Mouse (Mus musculus) kidney, adult 9 months (tissue): Measurements from ENCODE around the gene Rcan2.

Source experiments
- DNase-seq: peaks from one replicate; pipeline ENCODE4 v3.0.0; 2022

Rcan2 gene

GRCm38 (mm10) chr17:44026378-44026777 is 225.2 kb downstream of the Rcan2 start:
- DNase-seq, result no peak

- no peak for DNase-seq
These were observed 225.6 kb downstream of the Rcan2 start for GRCm38 (mm10) chr17:44026786-44027185.

- DNase-seq, result no peak
These were observed 226.2 kb downstream of the Rcan2 start for GRCm38 (mm10) chr17:44027311-44027710.

GRCm38 (mm10) chr17:44029616-44030015 is 228.5 kb downstream of the Rcan2 start:
- DNase-seq, result peak; percentile 17

- peak; percentile 29 for DNase-seq
These were observed 229.8 kb downstream of the Rcan2 start for GRCm38 (mm10) chr17:44030776-44031587.

DNA sequence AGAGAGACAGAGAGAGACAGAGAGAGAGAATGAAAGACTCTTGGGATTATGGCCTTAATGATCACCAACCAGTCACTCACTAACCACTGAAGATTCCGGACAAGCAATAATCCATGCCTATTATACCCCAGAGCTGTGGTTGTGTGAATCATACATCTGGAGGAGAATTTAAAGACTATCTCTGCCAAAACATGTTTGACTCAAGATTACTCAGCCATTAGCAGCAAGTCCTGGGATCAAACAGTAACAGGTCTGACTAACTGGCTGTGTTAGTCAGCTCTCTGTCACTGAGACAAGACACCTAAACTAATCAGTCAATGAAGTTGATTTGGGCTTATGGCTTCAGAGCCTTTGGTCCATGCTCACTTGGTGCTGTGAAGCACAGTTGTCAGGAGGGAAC is 233.9 kb downstream of the Rcan2 start:
- DNase-seq, result no peak

DNA sequence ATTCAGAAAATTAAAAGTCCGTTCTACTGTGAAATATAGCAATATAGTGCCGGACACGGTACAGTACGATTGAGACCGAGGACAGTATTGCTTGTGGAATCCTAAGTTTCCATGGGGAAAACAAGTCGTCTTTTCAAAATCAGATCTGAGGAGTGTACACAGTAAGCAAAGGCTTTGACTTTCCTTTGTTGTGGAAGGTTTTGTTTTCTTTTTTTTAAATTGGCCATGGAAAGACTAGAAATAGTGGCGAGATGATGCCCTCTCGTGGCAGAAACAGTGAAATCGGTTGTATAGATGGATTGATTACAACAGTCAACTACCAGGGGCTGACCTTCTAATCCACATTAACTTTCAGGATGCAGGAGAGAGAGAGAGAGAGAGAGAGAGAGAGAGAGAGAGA is 237.5 kb downstream of the Rcan2 start:
- peak; percentile 40 for DNase-seq

GRCm38 (mm10) chr17:44040449-44040848 is 239.3 kb downstream of the Rcan2 start:
- DNase-seq, result no peak

- DNase-seq, result no peak
These were observed 241.2 kb downstream of the Rcan2 start for GRCm38 (mm10) chr17:44042301-44042700.

GRCm38 (mm10) chr17:44042861-44043260 is 241.7 kb downstream of the Rcan2 start:
- DNase-seq, result no peak

DNA sequence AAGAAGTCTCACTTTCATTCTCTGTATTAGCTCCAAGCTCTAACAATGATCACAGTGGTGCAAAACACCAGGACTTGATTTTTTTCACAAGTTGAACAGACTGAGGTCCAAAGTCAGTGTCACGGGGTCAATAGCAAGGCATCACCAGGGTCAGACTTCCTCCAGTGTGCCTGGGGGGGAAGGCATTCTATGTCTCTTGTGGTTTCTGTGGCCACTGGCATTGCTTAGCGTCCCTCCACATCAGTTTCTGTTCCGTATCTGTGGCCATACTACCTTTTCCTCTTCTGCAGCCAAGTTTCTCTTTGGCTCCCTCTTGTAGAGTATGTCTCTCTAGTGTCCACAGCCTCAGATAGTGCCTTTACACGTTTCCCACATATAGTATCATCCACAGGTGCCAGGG is 252.3 kb downstream of the Rcan2 start:
- peak; percentile 3 for DNase-seq

GRCm38 (mm10) chr17:44057123-44057522 is 256.0 kb downstream of the Rcan2 start:
- DNase-seq, result no peak

DNA sequence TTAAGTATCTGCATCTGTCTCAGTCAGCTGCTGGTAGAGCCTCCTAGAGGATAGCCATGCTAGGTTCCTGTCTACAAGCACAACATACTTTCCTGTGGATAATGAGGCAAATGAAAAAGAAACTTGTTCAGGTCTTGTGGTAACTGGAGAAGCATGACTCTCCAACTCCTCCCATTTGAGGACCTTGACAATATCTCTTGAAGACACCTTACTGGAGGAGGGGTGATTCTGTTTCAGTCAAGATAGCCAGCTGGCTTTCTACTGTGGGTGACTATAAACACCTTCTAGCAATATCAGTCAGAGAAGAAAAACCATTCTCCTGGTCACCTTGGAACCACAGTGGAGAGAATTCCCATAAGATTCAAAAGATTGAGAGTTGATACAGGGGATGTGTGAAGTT is 257.0 kb downstream of the Rcan2 start:
- no peak for DNase-seq

GRCm38 (mm10) chr17:44060781-44061180 is 259.6 kb downstream of the Rcan2 start:
- DNase-seq, result no peak

DNA sequence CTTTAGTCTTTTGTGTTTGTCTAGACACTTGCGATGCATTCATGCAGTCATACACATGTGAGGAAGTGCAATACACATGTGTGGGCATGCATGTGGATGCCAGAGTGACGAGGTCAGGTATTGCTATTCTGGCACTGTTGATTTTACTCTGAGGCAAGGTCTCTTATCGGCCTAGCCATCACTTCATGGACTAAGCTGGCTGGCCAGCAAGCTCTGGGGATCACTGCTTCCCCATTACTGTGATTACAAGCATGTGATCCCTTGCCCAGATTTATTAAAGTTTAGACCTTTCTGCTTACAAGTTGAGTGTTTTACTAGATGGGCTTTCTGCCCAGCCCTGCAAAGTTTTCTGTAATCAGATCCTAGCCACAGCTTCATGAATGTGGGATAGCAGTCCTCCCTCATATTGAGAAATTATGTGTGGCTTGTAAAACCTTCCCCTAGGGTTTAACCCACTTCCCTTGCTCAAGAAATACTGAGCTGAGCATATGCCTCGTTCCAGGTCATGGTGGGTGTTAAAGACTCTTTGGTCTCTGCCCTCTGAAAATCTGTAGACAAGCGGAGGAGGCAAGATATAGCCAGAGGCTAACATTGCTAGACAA is 260.2 kb downstream of the Rcan2 start:
- DNase-seq, result peak; percentile 11

- no peak for DNase-seq
These were observed 267.7 kb downstream of the Rcan2 start for GRCm38 (mm10) chr17:44068876-44069275.

DNA sequence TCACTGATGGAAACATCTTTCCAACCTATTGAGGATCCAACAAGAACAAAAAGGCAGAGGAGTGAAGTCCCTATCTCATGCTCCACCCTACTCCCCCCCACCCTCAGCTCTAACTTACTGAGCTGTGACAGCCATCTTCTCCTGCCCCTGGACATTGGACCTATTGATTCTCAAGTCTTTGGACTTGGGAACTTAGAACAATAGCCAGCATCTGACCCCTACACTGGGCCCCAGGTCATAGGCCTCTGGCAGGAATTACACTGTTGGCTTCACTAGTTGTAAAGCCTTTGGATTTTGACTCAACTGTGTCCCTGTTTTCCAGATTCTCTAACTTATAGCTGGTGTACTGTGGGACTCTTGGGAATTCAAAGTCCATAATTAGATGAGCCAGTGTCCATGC is 270.5 kb downstream of the Rcan2 start:
- DNase-seq, result peak; percentile 7

DNA sequence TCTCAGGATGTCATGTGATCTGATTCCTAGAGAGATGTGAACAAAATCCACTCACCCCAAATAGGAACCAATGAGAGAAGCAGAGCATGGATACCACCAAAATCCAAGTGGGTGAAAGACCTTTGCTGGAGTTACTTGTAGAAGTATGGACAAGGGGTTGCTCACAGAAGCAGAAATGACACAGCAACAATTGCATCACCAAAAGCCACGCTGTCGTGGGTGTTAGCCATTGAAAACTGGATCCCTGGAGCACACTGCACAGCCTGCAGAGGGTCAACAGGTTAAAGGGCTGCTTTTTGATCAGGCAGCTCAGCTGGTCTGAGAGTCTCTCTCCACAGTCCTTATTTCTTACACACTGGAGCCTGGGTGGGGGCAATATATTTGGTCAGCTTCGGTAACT is 274.4 kb downstream of the Rcan2 start:
- no peak for DNase-seq

GRCm38 (mm10) chr17:44076051-44076680 is 275.0 kb downstream of the Rcan2 start:
- peak; percentile 70 for DNase-seq

DNA sequence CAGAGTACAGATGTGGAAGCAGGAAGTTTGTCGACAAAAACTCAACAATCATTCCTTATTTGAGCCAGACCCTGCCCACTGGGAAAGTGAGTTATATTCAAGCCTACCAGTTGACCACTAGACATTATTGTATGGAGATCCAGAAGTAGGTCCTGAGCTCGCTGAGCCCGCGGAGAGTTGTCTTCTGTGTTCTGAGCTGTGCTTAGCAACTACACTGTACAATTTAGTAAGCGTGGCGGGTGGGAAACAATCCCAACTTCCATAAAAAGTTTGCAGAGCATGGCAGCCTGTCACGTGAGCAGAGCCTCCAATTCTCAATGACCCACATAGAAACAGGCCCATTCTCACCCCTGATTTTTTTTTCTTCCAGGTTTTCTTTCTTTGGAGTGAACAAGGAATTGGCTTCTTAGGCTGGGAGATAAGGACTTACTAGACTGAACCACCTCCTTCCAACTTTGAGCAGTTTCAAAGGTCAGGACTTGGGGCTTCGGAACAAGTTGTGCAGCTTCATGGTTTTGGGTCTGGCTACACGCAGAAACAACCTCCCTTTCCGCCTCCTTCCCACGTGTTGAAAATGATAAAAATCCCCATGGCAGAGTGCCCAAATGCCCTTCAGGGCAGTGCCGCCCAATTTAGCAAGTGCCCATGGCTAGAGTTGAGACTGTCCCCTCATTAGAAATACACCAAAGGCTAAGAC is 276.1 kb downstream of the Rcan2 start:
- peak; percentile 29 for DNase-seq

DNA sequence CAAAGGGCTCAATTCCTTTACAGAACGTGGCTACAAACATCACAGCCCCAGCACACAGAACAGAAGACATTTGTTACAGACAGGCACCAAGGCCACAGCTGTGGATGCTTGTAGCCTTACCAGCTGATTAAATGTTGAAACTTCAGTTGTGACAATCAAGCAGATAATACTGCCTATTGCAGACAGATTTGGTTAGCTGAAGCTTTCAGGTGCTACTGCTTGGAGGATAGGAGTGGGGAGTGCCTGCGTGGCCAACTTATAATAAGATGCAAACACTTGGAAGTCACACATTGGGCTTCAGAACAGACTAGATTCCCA is 276.7 kb downstream of the Rcan2 start:
- DNase-seq, result no peak

DNA sequence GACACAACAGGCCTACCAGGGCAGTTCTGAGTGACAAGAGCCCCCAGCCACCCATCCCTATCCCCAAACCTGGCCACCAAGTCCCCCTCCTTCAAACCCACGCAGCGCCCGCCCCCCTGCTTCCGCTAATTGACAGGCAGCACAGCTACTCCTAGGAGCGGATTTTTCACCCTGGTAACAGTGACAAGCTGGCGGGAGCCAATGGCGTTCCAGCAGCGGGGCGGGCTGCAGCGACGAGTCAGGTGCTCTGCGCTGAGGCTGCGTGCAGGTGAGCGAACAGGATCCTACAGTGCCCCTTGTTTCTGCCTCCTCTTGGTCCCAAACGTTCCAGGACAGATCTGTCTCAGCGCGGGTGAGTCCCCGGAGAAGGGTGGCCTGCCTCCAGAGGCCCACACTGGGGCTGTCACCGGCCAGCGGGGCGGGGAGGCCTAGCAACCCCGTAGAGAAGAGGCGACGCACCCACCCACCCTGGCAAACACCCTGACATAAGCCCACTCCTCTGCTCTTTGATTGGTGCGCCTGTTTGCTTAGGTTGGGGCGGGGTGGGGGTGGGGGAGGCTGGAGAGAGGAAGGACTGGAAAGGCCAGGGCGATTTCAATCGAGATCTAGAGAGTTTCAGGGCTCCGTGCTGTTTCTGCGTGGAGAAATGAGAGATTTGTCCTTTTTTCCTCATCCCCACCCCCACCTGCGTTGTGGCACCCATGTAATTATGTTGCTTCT is 277.6 kb downstream of the Rcan2 start, which contains the start of gene Enpp5:
TSS of gene Enpp5 (plus strand) at position 183 of the 720 bp plus-strand sequence.
- DNase-seq, result peak; percentile 91

DNA sequence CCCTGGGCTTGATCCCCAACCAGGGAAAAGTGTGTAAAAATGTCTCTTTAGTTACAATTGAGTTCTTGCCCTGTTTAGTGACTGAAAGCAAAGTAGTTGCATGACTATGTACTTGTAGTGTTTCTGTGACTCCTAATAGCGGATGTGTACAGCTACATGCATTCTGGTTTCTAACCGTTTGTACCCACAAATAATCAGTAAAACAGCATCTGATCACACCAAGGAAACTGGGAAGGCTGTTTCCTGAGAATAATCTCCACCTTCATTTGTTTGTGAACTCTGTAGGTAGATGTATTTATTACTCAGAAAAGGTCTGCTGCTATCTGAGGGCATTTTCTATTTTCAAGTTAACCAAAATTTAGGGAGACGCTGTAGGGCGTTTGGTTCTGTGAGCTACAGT is 282.0 kb downstream of the Rcan2 start:
- DNase-seq, result no peak
